Mouse (Mus musculus) forebrain, embryonic 13.5 days (tissue): ENCODE measurements around the gene Lipf. TPM values are rescaled to one million over a fixed set of nuclear protein-coding genes. Genes with fewer than 3 reads are reported as not detected.

Source experiments
- ATAC-seq: fragments of 200-750 bp; cut with Nextera tagmentation; 2 replicates; pipeline ENCODE4 v1.8.0; 2017
- H3K27ac ChIP-seq: fragments of 300-500 bp; sonication (generic); 2 replicates; pipeline ENCODE4 v1.5.1; 2015; ENCODE audit warnings: inconsistent platforms, mild to moderate bottlenecking, moderate library complexity
- H3K27me3 ChIP-seq: fragments of 300-500 bp; sonication (generic); 2 replicates; pipeline ENCODE4 v1.6.1; 2015; ENCODE audit warnings: mild to moderate bottlenecking, inconsistent platforms
- H3K36me3 ChIP-seq: fragments of 300-500 bp; sonication (generic); 2 replicates; pipeline ENCODE4 v1.6.1; 2015; ENCODE audit warnings: mild to moderate bottlenecking, inconsistent platforms; ENCODE audit not compliant: poor library complexity, severe bottlenecking
- H3K4me1 ChIP-seq: fragments of 300-500 bp; sonication (generic); 2 replicates; pipeline ENCODE4 v1.6.1; 2015; ENCODE audit warnings: inconsistent platforms
- H3K4me2 ChIP-seq: fragments of 300-500 bp; sonication (generic); 2 replicates; pipeline ENCODE4 v1.6.1; 2015; ENCODE audit warnings: inconsistent platforms, mild to moderate bottlenecking, moderate library complexity
- H3K4me3 ChIP-seq: fragments of 300-500 bp; sonication (generic); 2 replicates; pipeline ENCODE4 v1.5.1; 2015; ENCODE audit warnings: mild to moderate bottlenecking, inconsistent platforms
- H3K9ac ChIP-seq: fragments of 300-500 bp; sonication (generic); 2 replicates; pipeline ENCODE4 v1.6.1; 2015; ENCODE audit warnings: mild to moderate bottlenecking, inconsistent platforms
- H3K9me3 ChIP-seq: fragments of 300-500 bp; sonication (generic); replicated peaks from 2 replicates; pipeline ENCODE4 v1.6.1; 2016; ENCODE audit warnings: inconsistent platforms
- WGBS: fragments of 180-500 bp; shearing (Covaris S2); methylation state at CpG from one replicate; pipeline ENCODE4 v1.1.7; 2015; 5-methylcytosine and 5-hydroxymethylcytosine counted together
- polyA plus RNA-seq: library from polyadenylated mRNA; unstranded; fragments of >200 nt; fragmentation: Nextera tagmentation; extraction: Ambion mirVana; gene quantifications from 2 replicates; pipeline ENCODE4 v1.2.1, GENCODE M21; 2015

The Lipf gene
- not detected in 2 replicates for polyA plus RNA-seq

DNA sequence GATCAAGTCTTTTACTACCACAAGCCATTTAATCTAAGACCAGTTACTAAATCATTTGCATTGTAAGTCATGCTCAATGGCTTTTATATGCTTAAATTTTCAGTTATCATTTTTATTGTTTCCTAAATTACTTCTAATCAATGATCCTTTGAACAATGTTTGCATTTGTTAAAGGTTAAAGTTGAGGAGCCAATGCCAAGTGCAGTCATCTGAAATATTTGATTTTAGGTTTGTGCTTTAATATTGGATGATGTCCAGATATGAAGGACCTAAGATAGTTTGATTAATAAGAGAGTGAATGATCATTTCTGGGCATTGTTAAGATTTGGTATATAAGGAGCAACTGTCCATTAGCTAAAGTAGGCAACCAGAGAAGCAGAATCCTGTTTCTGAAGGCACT, at the start of gene Lipf:
Gene Lipf, plus strand, starts transcription at position 301 of the 400 bp plus-strand sequence.
- H3K9me3 ChIP-seq = no peaks in the 10 kb centered on the region
- ATAC-seq = no peak
- H3K27me3 ChIP-seq = no peaks in the 10 kb centered on the region
- H3K9ac ChIP-seq = no peak within 1 kb of the TSS
- no peak within 1 kb of the TSS for H3K4me2 ChIP-seq
- no peak within 1 kb of the TSS for H3K4me3 ChIP-seq
- H3K27ac ChIP-seq = no peak within 1 kb of the TSS
- H3K4me1 ChIP-seq = no peaks in the 10 kb centered on the region
- H3K36me3 ChIP-seq = no peaks in the 10 kb centered on the region

DNA sequence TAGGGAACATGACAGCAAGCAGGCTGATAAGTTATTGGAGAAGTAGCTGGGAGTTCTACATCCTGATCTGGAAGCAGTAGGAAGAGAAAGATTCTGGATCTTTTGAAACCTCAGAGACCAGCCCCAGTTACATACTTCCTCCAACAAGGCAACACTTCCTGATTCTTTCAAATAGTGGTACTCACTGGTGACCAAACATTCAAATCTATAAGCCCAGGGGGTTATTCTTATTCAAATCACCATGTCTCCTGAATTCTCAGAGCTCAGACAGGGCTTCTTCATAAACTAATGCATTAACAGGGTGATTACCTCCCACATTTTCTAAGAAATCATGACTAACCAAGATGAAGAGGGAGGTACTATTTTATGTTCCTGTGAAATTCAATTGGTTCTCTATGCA, 36.9 kb upstream of the Lipf start:
- no peak overlapping the region for H3K9ac ChIP-seq
- H3K4me2 ChIP-seq = no peak overlapping the region
- no peak overlapping the region for H3K4me3 ChIP-seq
- ATAC-seq = no peak
- no peaks in the 10 kb centered on the region for H3K4me1 ChIP-seq
- no peaks in the 10 kb centered on the region for H3K9me3 ChIP-seq
- no peak overlapping the region for H3K27ac ChIP-seq
- H3K36me3 ChIP-seq = no peaks in the 10 kb centered on the region
- H3K27me3 ChIP-seq = no peaks in the 10 kb centered on the region

- H3K9me3 ChIP-seq = no peaks in the 10 kb centered on the region
- H3K9ac ChIP-seq = no peak overlapping the region
- WGBS = 54% methylated on average over 3 of the region's 3 CpGs
- H3K4me3 ChIP-seq = no peak overlapping the region
- no peak for ATAC-seq
- H3K4me2 ChIP-seq = no peak overlapping the region
- no peak overlapping the region for H3K27ac ChIP-seq
- H3K36me3 ChIP-seq = no peaks in the 10 kb centered on the region
- H3K4me1 ChIP-seq = no peaks in the 10 kb centered on the region
- H3K27me3 ChIP-seq = no peaks in the 10 kb centered on the region
Observed at GRCm38 (mm10) chr19:33979007-33979406, 18.0 kb downstream of the Lipf start.

DNA sequence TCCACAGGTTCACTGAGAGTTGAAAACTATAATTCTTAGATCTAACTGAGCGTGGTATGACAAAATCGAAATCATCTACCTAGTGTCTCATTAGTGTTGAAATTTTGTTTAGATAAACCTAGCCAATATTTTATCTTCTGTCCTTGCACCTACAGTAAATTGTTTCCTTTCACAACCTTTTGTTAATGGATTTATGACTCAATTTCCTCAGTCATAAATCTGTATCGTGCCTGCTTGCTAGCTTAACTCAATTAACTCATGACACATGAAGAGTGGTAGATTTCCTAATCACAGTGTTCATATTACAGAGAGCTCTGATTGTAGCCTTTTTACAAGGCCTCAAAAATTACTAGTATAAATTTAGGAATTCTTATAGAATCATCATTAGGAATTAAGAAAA, 22.1 kb downstream of the Lipf start:
- Histone ChIP-seq H3K27ac (no peak overlapping the region), H3K27me3 (no peaks in the 10 kb centered on the region), H3K4me1 (no peaks in the 10 kb centered on the region), H3K9ac (no peak overlapping the region), H3K36me3 (no peaks in the 10 kb centered on the region), H3K4me3 (no peak overlapping the region), H3K4me2 (no peak overlapping the region), H3K9me3 (no peaks in the 10 kb centered on the region)
- ATAC-seq = no peak
- 93% methylated on average over 3 of the region's 3 CpGs for WGBS

DNA sequence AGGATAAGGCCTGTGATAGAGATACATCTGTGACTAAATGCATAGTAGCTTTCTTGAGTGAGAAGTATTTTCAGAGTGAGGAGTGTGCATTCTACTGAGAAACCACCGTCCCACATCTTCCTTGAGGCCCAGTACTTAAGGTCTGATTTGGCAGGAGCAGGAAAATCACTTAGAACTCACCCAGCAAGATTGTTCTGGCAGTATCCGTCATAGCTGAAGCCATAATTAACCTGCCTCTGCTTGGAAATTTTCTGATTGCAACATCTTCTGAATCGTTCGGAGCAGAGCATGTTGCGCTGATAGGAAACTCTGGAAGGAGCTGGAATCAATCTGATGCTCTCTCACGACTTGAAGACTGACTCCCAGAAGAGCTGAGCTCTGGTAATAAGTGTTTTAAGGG, 47.0 kb downstream of the Lipf start, which contains the start of gene Lipk:
Gene Lipk, plus strand, starts transcription at position 289 of the 400 bp plus-strand sequence.
- H3K4me2 ChIP-seq = no peak within 1 kb of the TSS
- no peaks in the 10 kb centered on the region for H3K4me1 ChIP-seq
- 86% methylated on average over 6 of the region's 6 CpGs for WGBS
- no peaks in the 10 kb centered on the region for H3K36me3 ChIP-seq
- ATAC-seq = no peak
- no peak within 1 kb of the TSS for H3K4me3 ChIP-seq
- H3K9ac ChIP-seq = no peak within 1 kb of the TSS
- no peaks in the 10 kb centered on the region for H3K27me3 ChIP-seq
- no peak within 1 kb of the TSS for H3K27ac ChIP-seq
- H3K9me3 ChIP-seq = no peaks in the 10 kb centered on the region

- Histone ChIP-seq H3K9ac (no peak overlapping the region), H3K4me2 (no peak overlapping the region), H3K36me3 (no peaks in the 10 kb centered on the region), H3K27me3 (no peaks in the 10 kb centered on the region), H3K4me1 (no peaks in the 10 kb centered on the region), H3K27ac (no peak overlapping the region), H3K4me3 (no peak overlapping the region), H3K9me3 (no peaks in the 10 kb centered on the region)
- 92% methylated on average over 11 of the region's 11 CpGs for WGBS
- no peak for ATAC-seq
Observed at GRCm38 (mm10) chr19:34021440-34022172, 60.6 kb downstream of the Lipf start.

GRCm38 (mm10) chr19:34022759-34023158, 61.8 kb downstream of the Lipf start:
- Histone ChIP-seq H3K27me3 (no peaks in the 10 kb centered on the region), H3K36me3 (no peaks in the 10 kb centered on the region), H3K4me3 (no peak overlapping the region), H3K9ac (no peak overlapping the region), H3K9me3 (no peaks in the 10 kb centered on the region), H3K4me2 (no peak overlapping the region), H3K27ac (no peak overlapping the region), H3K4me1 (no peaks in the 10 kb centered on the region)
- WGBS = 47% methylated on average over 3 of the region's 3 CpGs
- ATAC-seq = no peak

Other genes with a start within 250 kb of the Lipf start
- gene Lipo2, start 209.8 kb upstream of the Lipf start, polyA plus RNA-seq = 0.25 and 0.52 TPM in 2 replicates
- 10.0 and 10.5 TPM in 2 replicates for gene Lipo3, start 199.2 kb upstream of the Lipf start, polyA plus RNA-seq
- gene Lipo1, start 173.7 kb upstream of the Lipf start, polyA plus RNA-seq = not detected in 2 replicates
- not detected in 2 replicates for gene Lipk, start 47.1 kb downstream of the Lipf start, polyA plus RNA-seq
- gene Lipn, start 106.2 kb downstream of the Lipf start, polyA plus RNA-seq = not detected in 2 replicates
- gene Lipm, start 139.7 kb downstream of the Lipf start, polyA plus RNA-seq = not detected in 2 replicates
- gene Ankrd22, start 204.9 kb downstream of the Lipf start, polyA plus RNA-seq = not detected in 2 replicates
- 2.9 and 3.8 TPM in 2 replicates for gene Stambpl1, start 231.0 kb downstream of the Lipf start, polyA plus RNA-seq